Mouse (Mus musculus): ENCODE measurements at regions not wholly inside any gene's neighbourhood (a gene's known extent, or its start where the extent isn't known, plus 50 kb on each side); places are given as distances from the start of the nearest gene placed in this dataset.

- peak; percentile 53 for DNase-seq (ENCODE audit: low read depth, low spot score)
Measured at GRCm38 (mm10) chr8:107859770-107860169, 82.7 kb upstream of the Zfhx3 start.

- peak; percentile 24 for DNase-seq (ENCODE audit: low read depth, low spot score)
Measured at GRCm38 (mm10) chr8:107860251-107860650, 82.2 kb upstream of the Zfhx3 start.

GRCm38 (mm10) chr8:107864802-107865651 is 77.4 kb upstream of the Zfhx3 start:
- DNase-seq (ENCODE audit: low read depth, low spot score) = no peak

GRCm38 (mm10) chr8:107865744-107866143 is 76.7 kb upstream of the Zfhx3 start:
- no peak for DNase-seq (ENCODE audit: low read depth, low spot score)

- DNase-seq (ENCODE audit: low read depth, low spot score) = no peak
Measured at GRCm38 (mm10) chr8:107871718-107872117, 70.7 kb upstream of the Zfhx3 start.

- no peak for DNase-seq (ENCODE audit: low read depth, low spot score)
Measured at GRCm38 (mm10) chr8:107872121-107872520, 70.3 kb upstream of the Zfhx3 start.

- DNase-seq (ENCODE audit: low read depth, low spot score) = peak; percentile 51
Measured at GRCm38 (mm10) chr8:107876455-107876854, 66.0 kb upstream of the Zfhx3 start.

GRCm38 (mm10) chr8:107881851-107882250 is 60.6 kb upstream of the Zfhx3 start:
- peak; percentile 60 for DNase-seq (ENCODE audit: low read depth, low spot score)

GRCm38 (mm10) chr8:107885547-107885946 is 56.9 kb upstream of the Zfhx3 start:
- no peak for DNase-seq (ENCODE audit: low read depth, low spot score)

- no peak for DNase-seq (ENCODE audit: low read depth, low spot score)
Measured at GRCm38 (mm10) chr8:107885971-107886370, 56.5 kb upstream of the Zfhx3 start.

- peak; percentile 30 for DNase-seq (ENCODE audit: low read depth, low spot score)
Measured at GRCm38 (mm10) chr8:107886516-107887253, 55.8 kb upstream of the Zfhx3 start.

- no peak for DNase-seq (ENCODE audit: low read depth, low spot score)
Measured at GRCm38 (mm10) chr8:107887333-107887732, 55.1 kb upstream of the Zfhx3 start.

- DNase-seq (ENCODE audit: low read depth, low spot score) = no peak
Measured at GRCm38 (mm10) chr8:107890922-107891321, 51.5 kb upstream of the Zfhx3 start.
